Mouse (Mus musculus) 3T3-L1 (cell line): ENCODE data around the gene Klc3.

Experiments
- DNase-seq: peaks from one replicate; pipeline ENCODE4 v3.0.0-alpha.2; 2015; ENCODE audit warnings: low read depth, low spot score

Gene Klc3

DNA sequence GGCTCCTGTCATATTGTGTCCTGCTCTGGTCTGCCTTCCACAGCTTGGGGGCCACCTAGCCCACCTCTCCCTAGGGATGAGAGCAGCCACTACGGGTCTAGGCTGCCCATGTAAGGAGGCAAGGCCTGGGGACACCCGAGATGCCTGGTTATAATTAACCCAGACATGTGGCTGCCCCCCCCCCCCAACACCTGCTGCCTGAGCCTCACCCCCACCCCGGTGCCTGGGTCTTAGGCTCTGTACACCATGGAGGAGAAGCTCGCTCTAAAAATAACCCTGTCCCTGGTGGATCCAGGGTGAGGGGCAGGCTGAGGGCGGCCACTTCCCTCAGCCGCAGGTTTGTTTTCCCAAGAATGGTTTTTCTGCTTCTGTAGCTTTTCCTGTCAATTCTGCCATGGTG, 5.8 kb upstream of the Klc3 start:
- DNase-seq, result no peak

DNA sequence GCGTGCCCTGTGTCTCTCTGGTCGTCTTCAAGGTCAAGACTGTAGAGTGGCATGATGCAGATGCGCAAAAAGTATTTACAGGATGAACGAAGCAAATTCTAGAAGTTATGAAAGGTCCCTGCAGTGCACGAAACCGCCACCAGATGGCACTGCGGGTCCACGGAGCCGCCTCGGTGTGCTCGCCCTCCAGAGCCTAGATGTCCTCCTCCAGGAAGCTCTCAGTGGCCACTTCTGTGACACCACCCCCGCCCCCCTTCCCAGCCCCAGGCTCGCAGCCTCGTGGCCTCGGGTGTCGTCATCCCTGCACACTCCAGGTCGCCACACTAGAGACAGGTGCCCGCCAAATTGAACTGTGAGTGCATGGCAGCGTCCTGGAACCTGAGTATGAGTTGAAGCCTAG, 1.5 kb upstream of the Klc3 start:
- peak; percentile 75 for DNase-seq

DNA sequence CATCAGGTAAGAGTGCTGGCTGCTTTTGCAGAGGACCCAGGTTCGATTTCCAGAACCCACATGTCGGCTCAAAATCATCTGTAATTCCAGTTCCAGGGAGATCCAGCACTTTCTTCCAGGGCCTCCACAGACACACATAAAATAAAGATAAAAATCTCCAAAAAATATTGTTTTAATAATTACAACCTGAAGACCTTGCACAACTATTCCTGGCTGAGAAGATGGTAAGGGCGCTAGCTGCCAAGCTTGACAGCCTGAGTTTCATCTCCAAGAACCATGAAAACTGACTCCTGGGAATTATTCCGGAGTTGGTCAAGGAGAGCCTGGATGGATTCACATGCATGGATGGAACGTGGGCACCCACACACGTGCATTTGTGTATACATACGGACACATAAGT, 572 bp upstream of the Klc3 start, which contains the start of gene Ckm:
Gene Ckm, plus strand, starts transcription at position 301 of the 400 bp plus-strand sequence.
- no peak for DNase-seq

DNA sequence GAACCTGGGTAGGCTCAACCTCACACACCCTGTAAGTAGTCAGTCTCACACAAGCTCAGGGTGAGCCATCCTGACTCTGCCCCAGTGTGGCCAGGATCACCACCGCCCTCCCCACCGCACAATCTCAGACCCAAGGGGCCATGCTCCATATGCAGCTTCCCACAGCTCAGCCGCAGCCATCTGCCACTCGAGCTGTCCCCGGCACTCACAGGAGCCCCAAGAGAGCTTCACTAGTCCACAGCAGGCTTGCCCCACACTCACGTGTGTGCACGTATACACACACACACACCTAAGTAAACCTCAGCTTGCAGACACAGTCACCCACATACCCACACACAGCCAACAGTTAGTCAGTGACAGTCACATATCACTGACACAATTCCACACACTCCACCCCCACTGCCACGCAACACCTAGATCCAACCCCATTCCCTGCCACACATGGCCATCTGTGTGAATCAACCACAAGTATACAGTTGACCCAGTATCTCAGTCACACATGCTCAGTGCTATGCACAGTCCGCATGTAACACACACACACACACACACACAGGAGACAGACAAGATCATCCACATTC, 1.3 kb downstream of the Klc3 start:
- no peak for DNase-seq

DNA sequence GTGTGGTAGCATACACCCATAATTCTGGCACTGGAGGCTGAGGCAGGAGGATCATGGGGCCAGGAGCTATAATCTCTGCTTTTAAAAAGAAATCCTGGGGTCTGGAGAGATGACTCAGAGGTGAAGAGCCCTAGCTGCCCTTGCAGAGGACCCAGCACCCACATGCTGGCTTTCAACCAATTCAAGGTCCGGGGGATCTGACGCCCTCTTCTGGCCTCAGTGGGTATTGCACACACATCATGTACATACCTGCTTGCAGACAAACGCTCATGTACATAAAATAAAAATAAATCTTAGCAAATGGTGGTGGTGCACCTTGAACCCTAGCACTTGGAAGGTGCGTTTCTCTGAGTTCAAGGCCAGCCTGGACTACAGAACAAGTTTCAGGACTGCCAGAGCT, 3.0 kb downstream of the Klc3 start:
- no peak for DNase-seq

DNA sequence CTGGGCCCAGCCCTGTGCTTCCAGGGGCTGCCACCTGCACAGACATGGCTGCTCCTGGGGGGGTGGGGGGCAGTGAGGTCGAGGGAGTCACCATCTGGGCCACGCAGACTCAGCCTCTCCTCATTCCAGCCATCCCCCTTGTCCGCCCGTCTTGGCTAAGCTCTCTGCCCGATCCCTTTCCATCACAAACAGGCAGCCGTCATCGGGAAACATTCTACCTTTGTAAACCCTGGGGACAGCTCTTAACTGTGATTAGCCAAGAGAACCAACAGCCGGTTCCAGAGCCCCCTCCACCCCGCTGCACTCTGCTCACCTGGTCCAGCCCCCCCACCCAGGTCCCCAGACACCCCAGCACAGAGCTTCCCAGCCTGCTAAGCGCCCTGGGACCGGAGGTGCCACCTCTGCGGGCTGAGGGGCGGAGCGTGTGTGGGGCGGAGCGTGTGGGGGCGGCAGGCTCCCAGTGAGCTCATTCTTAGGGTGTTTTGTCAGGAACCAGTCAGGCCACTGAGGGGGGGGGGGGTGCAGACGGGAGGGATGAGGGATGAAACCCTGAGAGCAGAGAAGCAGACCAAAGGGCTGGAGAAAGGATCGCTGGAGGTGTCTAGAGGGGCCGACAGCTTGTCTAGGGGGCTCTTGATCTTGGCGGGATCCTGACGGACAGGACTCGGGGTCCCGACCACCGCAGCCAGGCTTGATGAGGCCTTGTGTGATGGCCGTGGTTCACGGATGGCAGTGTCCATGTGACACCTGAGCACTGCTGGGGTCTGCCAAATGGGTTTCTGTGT, 4.2 kb downstream of the Klc3 start:
- DNase-seq, result peak; percentile 19

DNA sequence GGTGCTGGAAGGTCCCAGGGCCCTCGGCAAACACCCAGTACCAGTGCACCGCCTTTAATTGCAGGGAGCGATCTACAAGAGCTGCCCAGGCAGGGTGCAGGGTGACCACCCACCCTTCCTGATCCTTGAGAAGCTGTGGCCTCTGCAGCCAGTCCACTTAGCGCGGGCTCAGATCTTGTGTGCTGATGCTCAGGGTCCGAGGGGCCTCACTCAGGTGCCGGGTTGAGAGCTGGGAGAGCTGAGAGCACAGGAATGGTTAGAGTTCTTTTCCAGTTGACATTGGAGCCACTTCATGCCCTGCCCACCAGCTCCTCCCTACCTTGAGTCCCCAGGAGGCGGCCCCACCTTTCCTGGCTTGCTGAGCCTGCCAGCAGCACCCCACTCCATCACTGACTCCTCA, 9.4 kb downstream of the Klc3 start:
- DNase-seq, result no peak

DNA sequence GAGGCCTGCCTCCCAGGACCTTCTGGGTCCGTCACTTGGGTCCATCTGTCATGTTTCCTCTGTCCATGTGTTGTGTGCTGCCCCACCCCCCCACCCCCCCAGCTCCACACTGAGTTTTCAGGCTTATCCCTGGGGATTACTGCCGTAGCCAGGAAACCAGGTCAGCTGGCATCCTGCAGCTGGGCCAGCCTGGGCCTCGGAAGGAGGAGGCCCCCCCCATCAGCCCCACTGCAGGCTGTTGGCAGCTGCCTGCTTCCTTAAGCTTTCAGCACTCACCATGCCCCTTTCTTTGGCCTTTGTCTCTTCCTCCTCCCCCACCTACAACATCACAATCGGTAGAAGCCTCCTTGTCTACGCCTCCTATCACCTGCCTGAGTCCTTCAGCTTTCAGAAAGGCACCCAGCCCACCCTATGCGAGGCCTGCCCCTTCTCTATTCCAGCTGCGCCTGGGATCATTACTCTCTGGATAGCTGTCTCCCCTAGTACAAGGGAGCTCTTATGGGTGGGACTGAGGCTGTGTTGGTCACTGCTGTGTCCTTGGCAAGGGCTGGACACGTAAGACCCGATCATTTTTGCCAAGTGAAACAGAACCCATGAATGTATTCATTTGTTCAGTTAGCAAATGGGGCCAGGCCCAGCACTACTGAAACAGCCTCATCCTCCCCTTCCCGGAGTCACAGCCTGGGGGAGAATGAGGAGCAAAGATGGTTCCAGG, 15.0 kb downstream of the Klc3 start:
- no peak for DNase-seq

DNA sequence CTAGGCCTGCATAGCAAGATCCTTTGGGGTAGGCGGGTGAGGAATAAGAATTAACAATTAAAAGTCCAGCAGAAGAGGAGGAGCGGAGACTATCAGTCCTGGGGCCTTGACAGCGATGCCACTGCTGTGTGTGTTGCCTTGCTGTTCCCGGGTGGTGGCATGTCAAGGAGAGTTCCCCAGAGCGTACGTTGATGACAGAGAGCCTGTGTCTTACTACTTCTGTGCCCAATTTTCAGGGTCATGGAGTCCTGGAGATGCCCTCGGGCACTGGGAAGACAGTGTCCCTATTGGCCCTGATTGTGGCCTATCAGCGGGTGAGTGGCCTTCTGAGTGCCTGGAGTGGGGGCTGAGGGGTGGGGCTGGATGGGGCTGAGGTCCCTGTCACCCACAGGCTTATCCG, 20.2 kb downstream of the Klc3 start:
- no peak for DNase-seq

DNA sequence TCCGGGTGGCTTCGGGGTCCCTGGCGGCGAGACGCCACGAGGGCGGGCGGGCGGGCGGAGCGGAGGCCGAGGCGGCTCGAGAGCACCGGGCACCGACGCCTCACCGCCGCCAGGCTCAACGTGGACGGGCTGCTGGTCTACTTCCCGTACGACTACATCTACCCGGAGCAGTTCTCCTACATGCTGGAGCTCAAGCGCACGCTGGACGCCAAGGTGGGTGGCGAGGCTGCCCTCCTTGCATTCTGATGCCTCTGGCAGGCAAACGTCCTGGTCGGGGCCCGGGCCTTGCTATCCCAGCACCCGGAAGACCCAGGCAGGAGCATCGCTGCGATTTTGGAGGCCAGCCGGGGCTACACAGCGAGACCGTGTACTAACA, 21.8 kb downstream of the Klc3 start:
- DNase-seq, result peak; percentile 28

DNA sequence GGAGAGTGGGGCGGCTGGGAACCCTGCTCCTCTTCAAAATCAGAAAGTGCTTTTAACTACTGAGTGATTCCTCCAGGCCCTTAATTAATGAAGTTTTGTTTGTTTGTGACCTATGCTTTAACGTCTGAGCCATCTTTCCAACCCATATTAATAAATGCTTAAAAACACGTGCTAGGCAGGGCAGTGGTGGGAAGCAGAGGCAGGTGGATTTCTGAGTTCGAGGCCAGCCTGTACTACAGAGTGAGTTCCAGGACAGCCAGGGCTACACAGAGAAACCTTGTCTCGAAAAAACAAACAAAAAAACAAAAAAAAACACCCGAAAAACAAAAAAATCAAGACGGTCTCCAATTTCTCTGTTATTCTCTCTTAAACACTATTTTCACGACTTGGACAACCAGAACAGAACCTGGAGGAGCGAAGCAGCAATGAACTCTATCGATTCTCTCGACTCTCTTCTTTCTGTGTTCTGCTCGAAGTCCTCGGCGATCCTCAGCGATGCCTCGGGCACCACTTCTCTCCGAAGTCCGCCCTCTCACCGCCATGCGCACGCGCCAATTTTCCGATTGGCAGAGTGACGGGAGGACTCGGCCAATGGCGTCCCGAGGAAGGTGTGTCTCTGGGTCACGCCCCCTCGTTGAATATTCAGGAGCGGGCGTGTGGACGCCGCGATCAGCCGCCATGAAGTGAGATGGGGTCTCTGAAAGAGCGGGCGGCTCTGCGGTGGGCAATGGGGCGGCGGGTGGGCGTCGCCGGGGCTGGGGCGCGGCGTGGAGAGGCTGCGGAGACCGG, 22.3 kb downstream of the Klc3 start, which contains the start of gene Ercc2:
Gene Ercc2, plus strand, starts transcription at position 634 of the 789 bp plus-strand sequence.
- DNase-seq, result peak; percentile 96

DNA sequence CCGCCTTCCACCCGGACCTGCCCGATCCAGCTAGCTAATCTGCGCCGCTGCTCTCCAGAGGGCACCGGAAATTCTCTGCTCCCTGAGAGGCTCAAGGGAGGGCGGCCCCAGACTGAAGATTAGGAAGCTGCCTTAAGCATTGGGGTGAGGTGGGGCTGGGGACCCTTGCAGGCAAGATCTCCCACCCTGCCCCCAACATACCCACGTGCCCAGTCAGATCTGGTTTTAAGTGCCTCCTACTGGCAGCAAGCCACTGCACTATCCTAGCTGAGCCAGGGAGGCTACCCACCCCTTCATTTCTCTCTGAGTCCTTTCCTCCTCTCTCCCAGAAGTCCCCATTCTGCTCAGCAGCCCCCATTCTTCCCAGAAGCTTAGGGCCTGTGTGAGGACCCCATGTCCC, 25.9 kb downstream of the Klc3 start:
- no peak for DNase-seq

DNA sequence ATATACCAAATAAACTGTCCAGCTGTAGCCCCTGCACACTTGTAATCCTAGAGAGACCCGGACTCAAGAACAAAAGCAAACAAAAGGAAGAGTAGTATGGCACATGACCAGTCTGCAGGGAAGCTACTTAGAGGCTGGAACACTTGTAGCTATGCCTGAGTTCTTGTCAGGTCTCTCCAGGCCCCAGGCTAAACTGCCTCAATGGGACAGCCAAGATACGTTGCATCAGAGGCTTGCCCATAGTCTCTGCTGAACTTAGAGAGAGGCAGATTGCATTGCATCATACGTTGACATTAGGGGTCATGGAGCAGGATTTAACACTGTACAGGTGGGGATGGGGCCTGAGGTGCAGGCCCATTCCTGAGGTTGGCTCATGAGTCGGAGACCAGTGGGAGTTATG, 27.9 kb downstream of the Klc3 start:
- DNase-seq, result no peak

DNA sequence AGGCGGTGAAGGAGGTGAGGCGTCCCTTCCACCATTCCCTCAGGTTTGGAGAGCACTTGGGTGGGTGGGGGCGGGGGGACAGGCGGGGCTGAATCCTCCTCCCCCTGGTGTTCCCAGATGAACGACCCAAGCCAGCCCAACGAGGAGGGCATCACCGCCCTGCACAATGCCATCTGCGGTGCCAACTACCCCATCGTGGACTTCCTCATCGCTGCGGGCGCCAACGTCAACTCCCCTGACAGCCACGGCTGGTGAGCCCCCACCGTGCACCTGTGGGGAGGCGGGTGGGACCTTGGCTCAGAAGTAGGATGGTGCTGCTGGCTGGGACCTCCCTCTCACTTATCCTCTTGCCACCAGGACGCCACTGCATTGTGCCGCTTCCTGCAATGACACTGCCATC, 28.5 kb downstream of the Klc3 start:
- DNase-seq, result no peak

DNA sequence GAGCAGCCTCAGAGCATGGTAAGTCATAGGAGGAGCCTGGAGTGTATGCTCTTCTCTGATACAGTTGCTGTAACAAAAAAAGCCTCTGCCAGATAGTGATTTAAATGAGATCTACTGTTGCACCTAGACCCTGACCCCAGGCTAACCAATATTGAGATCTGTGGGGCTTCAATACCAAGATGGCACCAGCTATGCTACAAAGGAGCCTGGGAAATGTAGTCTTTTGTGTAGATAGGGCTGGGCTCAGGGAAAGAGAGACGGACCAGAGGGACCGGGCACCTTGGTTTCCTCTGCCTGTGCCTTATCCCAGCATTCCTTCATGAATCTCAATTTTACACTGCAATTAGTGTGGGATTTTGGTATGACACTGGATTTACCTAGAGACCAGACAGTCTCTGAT, 30.5 kb downstream of the Klc3 start:
- DNase-seq, result no peak

DNA sequence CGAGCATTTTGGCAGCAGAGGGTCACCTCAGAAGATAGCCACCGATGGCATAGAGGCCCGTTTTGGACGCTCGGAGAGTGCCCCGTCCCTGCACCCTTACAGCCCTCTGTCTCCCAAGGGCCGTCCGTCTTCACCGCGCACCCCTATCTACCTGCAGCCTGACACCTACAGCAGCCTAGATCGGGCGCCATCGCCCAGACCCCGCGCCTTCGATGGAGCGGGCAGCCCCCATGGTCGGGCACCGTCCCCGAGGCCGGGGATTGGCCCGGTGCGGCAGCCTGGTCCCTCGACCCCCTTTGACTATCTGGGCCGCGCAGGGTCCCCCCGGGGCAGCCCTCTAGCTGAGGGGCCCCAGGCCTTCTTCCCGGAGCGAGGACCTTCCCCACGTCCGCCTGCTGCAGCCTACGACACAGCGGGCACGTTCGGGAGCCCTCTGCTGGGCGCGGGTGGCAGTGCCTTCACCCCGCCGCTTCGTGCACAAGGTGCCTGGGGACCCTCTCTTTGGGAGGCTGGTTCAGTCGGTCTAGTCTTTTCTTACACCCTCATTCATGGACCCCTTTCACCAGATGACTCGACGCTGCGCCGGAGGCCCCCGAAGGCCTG, 34.0 kb downstream of the Klc3 start:
- no peak for DNase-seq

DNA sequence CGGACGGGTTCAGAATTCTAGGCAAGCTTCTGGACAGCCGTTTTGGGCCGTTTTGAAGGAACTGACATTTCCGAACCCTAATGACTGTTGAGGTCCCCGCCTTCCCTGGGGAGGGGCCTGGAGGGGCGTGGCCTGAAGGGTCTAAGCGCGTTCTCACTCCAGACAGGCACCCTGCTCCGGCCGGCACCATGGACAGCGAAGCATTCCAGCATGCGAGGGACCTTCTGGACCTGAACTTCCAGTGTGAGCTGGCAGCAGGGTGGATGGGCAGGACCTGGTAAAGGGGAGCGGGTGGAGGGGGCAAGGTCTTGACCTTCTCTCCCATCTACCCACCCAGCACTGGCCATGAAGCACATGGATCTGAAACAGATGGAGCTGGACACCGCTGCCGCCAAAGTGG, 35.5 kb downstream of the Klc3 start:
- no peak for DNase-seq

DNA sequence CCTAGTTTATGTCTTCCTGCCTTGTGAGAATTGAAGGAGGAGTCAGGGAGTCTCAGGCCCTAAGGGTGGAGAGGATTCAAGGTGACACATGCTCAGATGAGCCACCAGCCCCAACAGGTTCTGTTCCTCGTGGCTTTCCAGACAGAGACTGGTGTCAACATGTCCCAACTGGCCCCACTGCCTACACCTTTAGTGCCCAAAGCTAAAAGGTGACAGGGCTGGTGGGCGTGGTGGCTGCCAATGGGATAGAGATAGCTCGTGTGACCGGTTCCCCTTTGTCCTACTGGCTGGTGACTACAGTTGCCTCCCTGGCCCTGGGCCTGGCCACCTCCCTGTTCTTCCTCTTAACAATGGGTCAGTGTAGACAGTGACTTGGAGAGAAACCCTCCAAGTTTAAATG, 38.5 kb downstream of the Klc3 start:
- DNase-seq, result no peak

DNA sequence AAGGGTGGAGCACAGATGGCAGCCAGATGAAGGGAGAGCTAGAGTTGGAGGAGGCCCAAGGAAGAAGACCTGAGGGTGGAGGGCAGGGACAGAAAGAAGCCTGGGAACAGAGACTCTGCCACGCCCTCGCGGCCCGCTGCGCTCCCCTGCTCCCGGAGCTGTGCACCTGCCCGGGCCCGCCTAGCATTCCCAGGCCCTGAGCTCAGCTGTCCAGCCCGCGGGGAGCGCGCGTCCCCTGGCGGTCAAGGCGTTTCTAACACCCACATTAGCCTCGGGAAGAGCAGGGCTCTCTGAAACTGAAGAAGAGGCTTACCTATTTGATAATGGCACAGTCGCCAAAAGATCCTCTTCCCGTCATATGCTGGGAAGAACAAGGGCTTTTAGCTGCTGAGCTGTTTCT, 40.0 kb downstream of the Klc3 start:
- DNase-seq, result peak; percentile 69

DNA sequence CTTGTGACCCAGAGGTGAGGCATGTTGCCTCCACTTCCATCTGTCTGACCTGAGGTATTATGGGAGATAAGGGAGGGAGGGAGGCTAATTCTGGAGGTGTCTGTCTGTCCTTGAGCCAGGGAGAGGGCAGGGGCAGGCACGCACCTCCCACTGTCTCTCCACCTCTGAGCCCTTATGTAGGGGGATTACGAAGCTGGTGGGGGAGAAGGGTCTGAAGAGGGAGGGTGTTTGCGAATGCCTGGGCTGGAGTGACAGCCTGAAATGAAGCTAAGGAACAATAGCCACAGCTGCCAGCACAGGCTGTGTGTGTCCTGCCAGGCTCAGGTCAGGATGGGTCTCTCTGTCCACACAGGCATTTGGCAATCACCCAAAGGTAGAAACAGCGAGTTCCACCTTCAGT, 41.6 kb downstream of the Klc3 start:
- no peak for DNase-seq

DNA sequence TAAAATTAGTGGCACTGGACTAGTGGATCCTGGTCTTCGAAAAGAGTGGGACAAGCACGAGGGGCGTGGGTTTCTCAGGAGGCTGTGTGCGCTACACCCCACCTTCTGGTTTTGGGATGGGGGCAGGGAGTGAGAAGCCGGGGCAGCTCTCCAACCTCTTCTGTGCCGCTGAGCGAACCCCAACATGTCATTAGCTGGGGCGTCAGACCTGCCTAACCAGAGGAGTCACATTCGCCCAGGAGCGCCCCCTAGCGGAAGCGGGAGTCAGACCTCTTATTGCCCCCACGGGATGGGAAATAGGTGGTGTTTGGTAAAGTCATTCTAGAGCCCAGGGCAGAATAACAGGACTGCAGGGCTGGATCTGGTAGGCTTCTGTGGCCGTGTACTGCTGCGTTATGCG, 42.2 kb downstream of the Klc3 start:
- DNase-seq, result peak; percentile 79

DNA sequence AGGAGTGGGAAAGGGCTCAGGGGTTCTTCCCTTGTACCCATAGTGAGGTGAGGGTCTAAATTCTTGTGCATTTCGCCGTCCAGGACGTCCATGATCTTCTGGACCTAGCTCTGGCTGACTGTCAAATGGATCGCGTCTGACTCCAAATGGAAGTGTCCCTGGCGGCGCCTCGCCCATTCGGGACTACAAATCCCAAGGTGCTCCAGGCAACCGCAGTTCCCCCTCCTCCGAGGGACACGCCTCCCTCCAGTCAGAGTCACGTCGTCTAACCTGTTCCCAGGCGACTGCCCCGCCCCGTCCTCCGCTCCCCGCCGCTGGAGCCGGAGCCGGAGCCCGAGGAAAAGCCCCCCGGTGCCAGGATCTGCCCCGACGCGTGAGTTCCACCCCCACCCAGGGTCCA, 43.0 kb downstream of the Klc3 start:
- peak; percentile 93 for DNase-seq
